Mouse (Mus musculus) heart, postnatal 25 days (tissue): Measurements from ENCODE around the gene Eif3j1. TPM values are rescaled to one million over a fixed set of nuclear protein-coding genes. Genes with fewer than 3 reads are reported as not detected.
"Not testable (repeated sequence)": the region's sequence is repeated elsewhere in the genome, so short reads cannot be mapped to it uniquely, and the experiment has no call there.

ENCODE experiments used
- DNase-seq: peaks from one replicate; pipeline ENCODE4 v3.0.0; 2022; ENCODE audit warnings: low spot score
- intact Hi-C: fragments of 180-260 bp; cut with DNase I; formaldehyde crosslinking; loops from one replicate; pipeline ENCODE4 v1.15.1; 2025
- microRNA-seq: library from miRNA; unstranded; fragments of <30 nt; microRNA quantifications from one replicate; pipeline ENCODE4 v1.2.0, GENCODE M21; 2022
- total RNA-seq, 2 experiments: library from RNA; stranded (reverse); gene quantifications; 2 replicates each; pipeline ENCODE4 v1.2.3; 2021

Gene Eif3j1
- total RNA-seq, 2 experiments from 2014 or later, result 20.0 to 21.4 TPM

GRCm38 (mm10) chr2:122093844-122094243 is 65.5 kb downstream of the Eif3j1 start:
- intact Hi-C loops, result no loop called here
- no peak for DNase-seq

- DNase-seq, intact Hi-C loops: not testable (repeated sequence)
Observed at GRCm38 (mm10) chr2:122097686-122098085, 69.3 kb downstream of the Eif3j1 start.

- no peak for DNase-seq
- intact Hi-C loops, result no loop called here
Observed at GRCm38 (mm10) chr2:122102070-122102469, 73.7 kb downstream of the Eif3j1 start.

Small RNA genes within 50 kb of the gene (microRNA-seq; reads per million reads assigned to microRNA genes)
- gene Gm47314, result not detected

Other genes with a start within 250 kb of the Eif3j1 start
- gene Frmd5, start 221.5 kb upstream of the Eif3j1 start, total RNA-seq, result 100 to 1,000 TPM; 162 to 175 TPM
- gene Casc4, start 161.6 kb upstream of the Eif3j1 start, total RNA-seq, result 1 to 10 TPM; 8.3 to 9.7 TPM
- 10 to 100 TPM; 14.8 to 15.8 TPM for gene Ctdspl2, start 72.5 kb upstream of the Eif3j1 start, total RNA-seq
- not detected for gene Mageb3, start 72.5 kb upstream of the Eif3j1 start, total RNA-seq
- gene Spg11, start 89.8 kb downstream of the Eif3j1 start, total RNA-seq, result 10 to 100 TPM; 10.2 to 11.3 TPM
- 100 to 1,000 TPM; 132 to 152 TPM for gene B2m, start 119.1 kb downstream of the Eif3j1 start, total RNA-seq
- gene Trim69, start 132.2 kb downstream of the Eif3j1 start, total RNA-seq, result not detected
- not detected for gene Patl2, start 157.6 kb downstream of the Eif3j1 start, total RNA-seq
- not detected for gene Terb2, start 157.7 kb downstream of the Eif3j1 start, total RNA-seq
- gene Sord, start 206.2 kb downstream of the Eif3j1 start, total RNA-seq, result 100 to 1,000 TPM; 120 to 128 TPM